Mouse (Mus musculus): ENCODE data around the gene Ptprd. TPM values are rescaled to one million over a fixed set of nuclear protein-coding genes. Genes with fewer than 3 reads are reported as not detected.
A peak's percentile ranks its signal among the peaks of the same experiment; 100 is the strongest.

Gene Ptprd
- polyA plus RNA-seq, 2 experiments = 48.6 to 50.4 TPM

GRCm38 (mm10) chr4:76460556-76460955 lies 1751.2 kb downstream of the Ptprd start:
- WGBS = 73% methylated on average over 1 of the region's 1 CpGs
- ATAC-seq (ENCODE audit: low FRiP score, low read depth) = no peak
- H3K27me3 ChIP-seq (ENCODE audit: control insufficient read depth, insufficient read depth, low read length) = no peaks in the 10 kb centered on the region

GRCm38 (mm10) chr4:76459621-76460020 lies 1752.1 kb downstream of the Ptprd start:
- Histone ChIP-seq H3K4me2 (replicated peaks; ENCODE audit: low read depth, low read length, severe bottlenecking) (no peak overlapping the region), H3K9ac (ENCODE audit: low read depth, low read length, severe bottlenecking) (no peak overlapping the region), H3K36me3 (ENCODE audit: control insufficient read depth, insufficient read depth, low read length) (no peaks in the 10 kb centered on the region), H3K9me3 (ENCODE audit: control insufficient read depth, low read length) (no peaks in the 10 kb centered on the region), H3K4me1 (ENCODE audit: control insufficient read depth, insufficient read depth, low read length) (0 out of 2 replicates have a peak, but pooled peaks cover 5% of the 10 kb centered on the region), H3K4me3 (replicated peaks; ENCODE audit: low read length) (no peak overlapping the region), H3K27ac (replicated peaks; ENCODE audit: low read depth, low read length) (no peak overlapping the region), H3K27me3 (ENCODE audit: control insufficient read depth, insufficient read depth, low read length) (no peaks in the 10 kb centered on the region)
- ATAC-seq (ENCODE audit: low FRiP score, low read depth) = no peak
- no peak for DNase-seq (ENCODE audit: low spot score)
- TF ChIP-seq POLR2A (IDR thresholded peaks at IDR 0.05; ENCODE audit: borderline replicate concordance, extremely low read depth, insufficient read depth, insufficient read length) = no peak

More at GRCm38 (mm10) chr4:76460556-76460955, 1751.2 kb downstream of the Ptprd start:
- no peak overlapping the region for H3K4me3 ChIP-seq (replicated peaks; ENCODE audit: low read length)
- H3K4me2 ChIP-seq (replicated peaks; ENCODE audit: low read depth, low read length, severe bottlenecking) = no peak overlapping the region
- H3K4me1 ChIP-seq (ENCODE audit: control insufficient read depth, insufficient read depth, low read length) = 0 out of 2 replicates have a peak, but pooled peaks cover 5% of the 10 kb centered on the region
- no peak for TF ChIP-seq POLR2A (IDR thresholded peaks at IDR 0.05; ENCODE audit: borderline replicate concordance, extremely low read depth, insufficient read depth, insufficient read length)
- no peak overlapping the region for H3K27ac ChIP-seq (replicated peaks; ENCODE audit: low read depth, low read length)
- H3K9ac ChIP-seq (ENCODE audit: low read depth, low read length, severe bottlenecking) = no peak overlapping the region
- no peaks in the 10 kb centered on the region for H3K9me3 ChIP-seq (ENCODE audit: control insufficient read depth, low read length)
- no peak for DNase-seq (ENCODE audit: low spot score)
- no peaks in the 10 kb centered on the region for H3K36me3 ChIP-seq (ENCODE audit: control insufficient read depth, insufficient read depth, low read length)

- TF ChIP-seq POLR2A (IDR thresholded peaks at IDR 0.05; ENCODE audit: borderline replicate concordance, extremely low read depth, insufficient read depth, insufficient read length) = no peak
Observed at GRCm38 (mm10) chr4:76452286-76452685, 1759.5 kb downstream of the Ptprd start.

GRCm38 (mm10) chr4:76451019-76451552 lies 1760.7 kb downstream of the Ptprd start:
- no peak for TF ChIP-seq POLR2A (IDR thresholded peaks at IDR 0.05; ENCODE audit: borderline replicate concordance, extremely low read depth, insufficient read depth, insufficient read length)
- Histone ChIP-seq H3K4me1 (ENCODE audit: control insufficient read depth, insufficient read depth, low read length) (peaks cover 3% of the 10 kb centered on the region; the same call in 1 of the 2 replicates), H3K36me3 (ENCODE audit: control insufficient read depth, insufficient read depth, low read length) (no peaks in the 10 kb centered on the region), H3K4me3 (replicated peaks; ENCODE audit: low read length) (peak overlapping the region; percentile 95), H3K27me3 (ENCODE audit: control insufficient read depth, insufficient read depth, low read length) (no peaks in the 10 kb centered on the region), H3K9me3 (ENCODE audit: control insufficient read depth, low read length) (no peaks in the 10 kb centered on the region), H3K4me2 (replicated peaks; ENCODE audit: low read depth, low read length, severe bottlenecking) (peak overlapping the region; percentile 80), H3K9ac (ENCODE audit: low read depth, low read length, severe bottlenecking) (peak overlapping the region; percentile 98; the same call in 1 of the 2 replicates), H3K27ac (replicated peaks; ENCODE audit: low read depth, low read length) (peak overlapping the region; percentile 98)
- peak; percentile 27 for DNase-seq (ENCODE audit: low spot score)
- no peak for ATAC-seq (ENCODE audit: low FRiP score, low read depth)
- 43% methylated on average over 8 of the region's 8 CpGs for WGBS

More at GRCm38 (mm10) chr4:76452286-76452685, 1759.5 kb downstream of the Ptprd start:
- no peaks in the 10 kb centered on the region for H3K36me3 ChIP-seq (ENCODE audit: control insufficient read depth, insufficient read depth, low read length)
- no peak overlapping the region for H3K27ac ChIP-seq (replicated peaks; ENCODE audit: low read depth, low read length)
- DNase-seq (ENCODE audit: low spot score) (no peak), ATAC-seq (ENCODE audit: low FRiP score, low read depth) (no peak)
- H3K9ac ChIP-seq (ENCODE audit: low read depth, low read length, severe bottlenecking) = no peak overlapping the region
- H3K4me3 ChIP-seq (replicated peaks; ENCODE audit: low read length) = no peak overlapping the region
- no peak overlapping the region for H3K4me2 ChIP-seq (replicated peaks; ENCODE audit: low read depth, low read length, severe bottlenecking)
- 70% methylated on average over 4 of the region's 4 CpGs for WGBS
- H3K9me3 ChIP-seq (ENCODE audit: control insufficient read depth, low read length) = no peaks in the 10 kb centered on the region
- H3K4me1 ChIP-seq (ENCODE audit: control insufficient read depth, insufficient read depth, low read length) = peaks cover 3% of the 10 kb centered on the region; the same call in 1 of the 2 replicates
- H3K27me3 ChIP-seq (ENCODE audit: control insufficient read depth, insufficient read depth, low read length) = no peaks in the 10 kb centered on the region

GRCm38 (mm10) chr4:76450351-76451018 lies 1761.3 kb downstream of the Ptprd start:
- Histone ChIP-seq H3K27ac (replicated peaks; ENCODE audit: low read depth, low read length) (peak overlapping the region; percentile 98), H3K4me3 (replicated peaks; ENCODE audit: low read length) (peak overlapping the region; percentile 95), H3K9ac (ENCODE audit: low read depth, low read length, severe bottlenecking) (peak overlapping the region; percentile 98), H3K36me3 (ENCODE audit: control insufficient read depth, insufficient read depth, low read length) (no peaks in the 10 kb centered on the region), H3K27me3 (ENCODE audit: control insufficient read depth, insufficient read depth, low read length) (no peaks in the 10 kb centered on the region), H3K4me2 (replicated peaks; ENCODE audit: low read depth, low read length, severe bottlenecking) (peak overlapping the region; percentile 80), H3K9me3 (ENCODE audit: control insufficient read depth, low read length) (no peaks in the 10 kb centered on the region), H3K4me1 (ENCODE audit: control insufficient read depth, insufficient read depth, low read length) (peaks cover 3% of the 10 kb centered on the region; the same call in 1 of the 2 replicates)
- TF ChIP-seq POLR2A (IDR thresholded peaks at IDR 0.05; ENCODE audit: borderline replicate concordance, extremely low read depth, insufficient read depth, insufficient read length) = 0 out of 2 replicates have a peak, but pooled peaks have one; percentile 6
- WGBS = 1% methylated on average over 32 of the region's 34 CpGs
- DNase-seq (ENCODE audit: low spot score) = peak; percentile 79
- peak; percentile 64 for ATAC-seq (ENCODE audit: low FRiP score, low read depth)
